Mouse (Mus musculus) neural tube, embryonic 13.5 days (tissue): Measurements from ENCODE around the gene Cys1. TPM values are rescaled to one million over a fixed set of nuclear protein-coding genes. Genes with fewer than 3 reads are reported as not detected.

Experiments
- ATAC-seq: fragments of 200-750 bp; cut with Nextera tagmentation; 2 replicates; pipeline ENCODE4 v1.8.0; 2017; ENCODE audit warnings: low read depth, mild to moderate bottlenecking, moderate TSS enrichment, moderate library complexity
- H3K27ac ChIP-seq: fragments of 300-500 bp; sonication (generic); replicated peaks from 2 replicates; pipeline ENCODE4 v1.5.1; 2015; ENCODE audit warnings: moderate library complexity, mild to moderate bottlenecking, inconsistent platforms
- H3K27me3 ChIP-seq: fragments of 300-500 bp; sonication (generic); 2 replicates; pipeline ENCODE4 v1.6.1; 2015; ENCODE audit warnings: mild to moderate bottlenecking, inconsistent platforms
- H3K36me3 ChIP-seq: fragments of 300-500 bp; sonication (generic); 2 replicates; pipeline ENCODE4 v1.6.1; 2015; ENCODE audit warnings: mild to moderate bottlenecking, inconsistent platforms
- H3K4me1 ChIP-seq: fragments of 300-500 bp; sonication (generic); replicated peaks from 2 replicates; pipeline ENCODE4 v1.6.1; 2015; ENCODE audit warnings: inconsistent platforms
- H3K4me2 ChIP-seq: fragments of 300-500 bp; sonication (generic); 2 replicates; pipeline ENCODE4 v1.6.1; 2015; ENCODE audit warnings: inconsistent platforms, mild to moderate bottlenecking, moderate library complexity
- H3K4me3 ChIP-seq: fragments of 300-500 bp; sonication (generic); 2 replicates; pipeline ENCODE4 v1.5.1; 2015; ENCODE audit warnings: mild to moderate bottlenecking, inconsistent platforms
- H3K9ac ChIP-seq: fragments of 300-500 bp; sonication (generic); 2 replicates; pipeline ENCODE4 v1.6.1; 2015; ENCODE audit warnings: moderate library complexity, mild to moderate bottlenecking, inconsistent platforms
- H3K9me3 ChIP-seq: fragments of 300-500 bp; sonication (generic); 2 replicates; pipeline ENCODE4 v1.6.1; 2016; ENCODE audit warnings: inconsistent platforms
- WGBS: fragments of 180-500 bp; shearing (Covaris S2); methylation state at CpG from one replicate; pipeline ENCODE4 v1.1.7; 2015; 5-methylcytosine and 5-hydroxymethylcytosine counted together
- polyA plus RNA-seq: library from polyadenylated mRNA; unstranded; fragments of >200 nt; fragmentation: Nextera tagmentation; extraction: Ambion mirVana; gene quantifications from 2 replicates; pipeline ENCODE4 v1.2.1, GENCODE M21; 2015

Gene Cys1
- polyA plus RNA-seq, 1 experiment from 2014 or later: 1.8 TPM

GRCm38 (mm10) chr12:24634648-24635047 lies 47.0 kb downstream of the Cys1 start:
- H3K4me3 ChIP-seq: no peak overlapping the region
- H3K36me3 ChIP-seq: no peaks in the 10 kb centered on the region
- no peak overlapping the region for H3K27ac ChIP-seq
- ATAC-seq: no peak
- no peak overlapping the region for H3K9ac ChIP-seq
- H3K9me3 ChIP-seq: no peaks in the 10 kb centered on the region
- WGBS: 85% methylated on average over 3 of the region's 3 CpGs
- no peaks in the 10 kb centered on the region for H3K4me1 ChIP-seq
- H3K27me3 ChIP-seq: no peaks in the 10 kb centered on the region
- no peak overlapping the region for H3K4me2 ChIP-seq

- H3K9me3 ChIP-seq: no peaks in the 10 kb centered on the region
- H3K4me2 ChIP-seq: no peak overlapping the region
- no peak overlapping the region for H3K4me3 ChIP-seq
- no peaks in the 10 kb centered on the region for H3K27me3 ChIP-seq
- no peak overlapping the region for H3K27ac ChIP-seq
- no peak for ATAC-seq
- no peaks in the 10 kb centered on the region for H3K36me3 ChIP-seq
- no peaks in the 10 kb centered on the region for H3K4me1 ChIP-seq
- no peak overlapping the region for H3K9ac ChIP-seq
- 86% methylated on average over 4 of the region's 4 CpGs for WGBS
Observed at GRCm38 (mm10) chr12:24634212-24634611, 47.4 kb downstream of the Cys1 start.

GRCm38 (mm10) chr12:24633753-24634191 lies 47.8 kb downstream of the Cys1 start:
- WGBS: 67% methylated on average over 1 of the region's 1 CpGs
- Histone ChIP-seq H3K4me2 (no peak overlapping the region), H3K36me3 (no peaks in the 10 kb centered on the region), H3K9me3 (no peaks in the 10 kb centered on the region), H3K27me3 (no peaks in the 10 kb centered on the region), H3K27ac (no peak overlapping the region), H3K9ac (no peak overlapping the region), H3K4me1 (no peaks in the 10 kb centered on the region), H3K4me3 (no peak overlapping the region)
- no peak for ATAC-seq

GRCm38 (mm10) chr12:24632404-24632803 lies 49.2 kb downstream of the Cys1 start:
- no peak for ATAC-seq
- H3K9me3 ChIP-seq: no peaks in the 10 kb centered on the region
- H3K4me3 ChIP-seq: no peak overlapping the region
- 55% methylated on average over 4 of the region's 4 CpGs for WGBS
- H3K9ac ChIP-seq: no peak overlapping the region
- no peak overlapping the region for H3K4me2 ChIP-seq
- H3K27ac ChIP-seq: no peak overlapping the region
- H3K27me3 ChIP-seq: no peaks in the 10 kb centered on the region
- no peaks in the 10 kb centered on the region for H3K4me1 ChIP-seq
- no peaks in the 10 kb centered on the region for H3K36me3 ChIP-seq

- Histone ChIP-seq H3K4me3 (no peak overlapping the region), H3K27me3 (no peaks in the 10 kb centered on the region), H3K9ac (no peak overlapping the region), H3K4me2 (no peak overlapping the region), H3K4me1 (no peaks in the 10 kb centered on the region), H3K9me3 (no peaks in the 10 kb centered on the region), H3K36me3 (no peaks in the 10 kb centered on the region), H3K27ac (no peak overlapping the region)
- WGBS: 89% methylated on average over 1 of the region's 1 CpGs
- ATAC-seq: no peak
Observed at GRCm38 (mm10) chr12:24630220-24630619, 51.4 kb downstream of the Cys1 start.

- 65% methylated on average over 3 of the region's 3 CpGs for WGBS
- no peak overlapping the region for H3K4me2 ChIP-seq
- no peak overlapping the region for H3K9ac ChIP-seq
- H3K4me1 ChIP-seq: peaks cover 5% of the 10 kb centered on the region
- no peak overlapping the region for H3K4me3 ChIP-seq
- H3K36me3 ChIP-seq: no peaks in the 10 kb centered on the region
- no peaks in the 10 kb centered on the region for H3K27me3 ChIP-seq
- ATAC-seq: no peak
- H3K9me3 ChIP-seq: no peaks in the 10 kb centered on the region
- H3K27ac ChIP-seq: no peak overlapping the region
Observed at GRCm38 (mm10) chr12:24627215-24627614, 54.4 kb downstream of the Cys1 start.

GRCm38 (mm10) chr12:24626401-24626800 lies 55.2 kb downstream of the Cys1 start:
- no peak for ATAC-seq
- 96% methylated on average over 5 of the region's 5 CpGs for WGBS

GRCm38 (mm10) chr12:24623486-24624251 lies 57.9 kb downstream of the Cys1 start:
- H3K9ac ChIP-seq: no peak overlapping the region
- H3K27ac ChIP-seq: no peak overlapping the region
- no peak overlapping the region for H3K4me2 ChIP-seq
- no peaks in the 10 kb centered on the region for H3K27me3 ChIP-seq
- H3K36me3 ChIP-seq: no peaks in the 10 kb centered on the region
- no peaks in the 10 kb centered on the region for H3K9me3 ChIP-seq
- 0 out of 2 replicates have a peak, but pooled peaks have one; percentile 36 for ATAC-seq
- WGBS: 59% methylated on average over 12 of the region's 12 CpGs
- H3K4me3 ChIP-seq: no peak overlapping the region
- peaks cover 5% of the 10 kb centered on the region for H3K4me1 ChIP-seq

More at GRCm38 (mm10) chr12:24626401-24626800, 55.2 kb downstream of the Cys1 start:
- H3K9ac ChIP-seq: no peak overlapping the region
- H3K27ac ChIP-seq: no peak overlapping the region
- H3K27me3 ChIP-seq: no peaks in the 10 kb centered on the region
- no peak overlapping the region for H3K4me3 ChIP-seq
- no peaks in the 10 kb centered on the region for H3K36me3 ChIP-seq
- H3K4me1 ChIP-seq: peaks cover 5% of the 10 kb centered on the region
- H3K9me3 ChIP-seq: no peaks in the 10 kb centered on the region
- H3K4me2 ChIP-seq: no peak overlapping the region

GRCm38 (mm10) chr12:24619436-24619835 lies 62.2 kb downstream of the Cys1 start:
- H3K9me3 ChIP-seq: no peaks in the 10 kb centered on the region
- 86% methylated on average over 4 of the region's 4 CpGs for WGBS
- no peak overlapping the region for H3K27ac ChIP-seq
- no peak for ATAC-seq
- H3K4me3 ChIP-seq: no peak overlapping the region
- H3K9ac ChIP-seq: no peak overlapping the region
- H3K4me2 ChIP-seq: no peak overlapping the region
- no peaks in the 10 kb centered on the region for H3K36me3 ChIP-seq
- H3K27me3 ChIP-seq: no peaks in the 10 kb centered on the region
- peaks cover 5% of the 10 kb centered on the region for H3K4me1 ChIP-seq

Other genes with a start within 250 kb of the Cys1 start
- gene Taf1b, start 183.5 kb downstream of the Cys1 start, polyA plus RNA-seq: 33.8 TPM in 2 replicates
- gene Grhl1, start 109.5 kb downstream of the Cys1 start, polyA plus RNA-seq: 0.15 and 0.36 TPM in 2 replicates
- 14.9 and 16.9 TPM in 2 replicates for gene Klf11, start 30.5 kb downstream of the Cys1 start, polyA plus RNA-seq
- 52.2 and 62.1 TPM in 2 replicates for gene Rrm2, start 26.4 kb upstream of the Cys1 start, polyA plus RNA-seq
- gene Mboat2, start 149.1 kb upstream of the Cys1 start, polyA plus RNA-seq: 72.1 and 79.1 TPM in 2 replicates